Mouse (Mus musculus) lung, embryonic 14.5 days (tissue): ENCODE measurements around the gene Aff4. TPM values are rescaled to one million over a fixed set of nuclear protein-coding genes. Genes with fewer than 3 reads are reported as not detected.

ENCODE experiments used
- ATAC-seq: fragments of 200-750 bp; cut with Nextera tagmentation; 2 replicates; pipeline ENCODE4 v1.8.0; 2017; ENCODE audit warnings: mild to moderate bottlenecking, moderate TSS enrichment, moderate library complexity; ENCODE audit not compliant: insufficient read depth
- DNase-seq: peaks from one replicate; pipeline ENCODE4 v3.0.0-alpha.2; 2015
- H3K27ac ChIP-seq: fragments of 300-500 bp; sonication (generic); 2 replicates; pipeline ENCODE4 v1.5.1; 2014; ENCODE audit warnings: low read depth, mild to moderate bottlenecking, moderate library complexity
- H3K27me3 ChIP-seq: fragments of 300-500 bp; sonication (generic); 2 replicates; pipeline ENCODE4 v1.6.1; 2014; ENCODE audit warnings: low read length, control low read depth; ENCODE audit not compliant: insufficient read depth
- H3K36me3 ChIP-seq: fragments of 300-500 bp; sonication (generic); 2 replicates; pipeline ENCODE4 v1.6.1; 2014; ENCODE audit warnings: control low read depth; ENCODE audit not compliant: insufficient read depth
- H3K4me1 ChIP-seq: fragments of 300-500 bp; sonication (generic); 2 replicates; pipeline ENCODE4 v1.6.1; 2014; ENCODE audit warnings: antibody characterized with exemption, control low read depth; ENCODE audit not compliant: insufficient read depth
- H3K4me2 ChIP-seq: fragments of 300-500 bp; sonication (generic); 2 replicates; pipeline ENCODE4 v1.6.1; 2014; ENCODE audit warnings: mild to moderate bottlenecking
- H3K4me3 ChIP-seq: fragments of 300-500 bp; sonication (generic); 2 replicates; pipeline ENCODE4 v1.5.1; 2014; ENCODE audit warnings: low read depth, low read length
- H3K9ac ChIP-seq: fragments of 300-500 bp; sonication (generic); 2 replicates; pipeline ENCODE4 v1.6.1; 2014
- H3K9me3 ChIP-seq: fragments of 300-500 bp; sonication (generic); 2 replicates; pipeline ENCODE4 v1.6.1; 2016; ENCODE audit warnings: low read depth, low read length, control low read depth
- CTCF ChIP-seq: IDR thresholded peaks from 2 replicates; pipeline ENCODE4 v1.5.1; 2016; ENCODE audit warnings: antibody characterized with exemption, low read depth
- WGBS: fragments of 180-500 bp; shearing (Covaris S2); extraction: QIAGEN DNeasy Blood & Tissue Kit; methylation state at CpG from one replicate; pipeline ENCODE4 v1.1.7; 2014; 5-methylcytosine and 5-hydroxymethylcytosine counted together
- microRNA-seq: library from miRNA; unstranded; fragments of <30 nt; microRNA quantifications from one replicate; pipeline ENCODE4, GENCODE M21; 2016; ENCODE audit warnings: borderline number of aligned reads
- polyA plus RNA-seq: library from polyadenylated mRNA; unstranded; fragments of >200 nt; fragmentation: Nextera tagmentation; extraction: Ambion mirVana; gene quantifications from 2 replicates; pipeline ENCODE4 v1.2.1, GENCODE M21; 2014

The Aff4 gene
- polyA plus RNA-seq, 1 experiment from 2014 or later: 56.5 TPM

DNA sequence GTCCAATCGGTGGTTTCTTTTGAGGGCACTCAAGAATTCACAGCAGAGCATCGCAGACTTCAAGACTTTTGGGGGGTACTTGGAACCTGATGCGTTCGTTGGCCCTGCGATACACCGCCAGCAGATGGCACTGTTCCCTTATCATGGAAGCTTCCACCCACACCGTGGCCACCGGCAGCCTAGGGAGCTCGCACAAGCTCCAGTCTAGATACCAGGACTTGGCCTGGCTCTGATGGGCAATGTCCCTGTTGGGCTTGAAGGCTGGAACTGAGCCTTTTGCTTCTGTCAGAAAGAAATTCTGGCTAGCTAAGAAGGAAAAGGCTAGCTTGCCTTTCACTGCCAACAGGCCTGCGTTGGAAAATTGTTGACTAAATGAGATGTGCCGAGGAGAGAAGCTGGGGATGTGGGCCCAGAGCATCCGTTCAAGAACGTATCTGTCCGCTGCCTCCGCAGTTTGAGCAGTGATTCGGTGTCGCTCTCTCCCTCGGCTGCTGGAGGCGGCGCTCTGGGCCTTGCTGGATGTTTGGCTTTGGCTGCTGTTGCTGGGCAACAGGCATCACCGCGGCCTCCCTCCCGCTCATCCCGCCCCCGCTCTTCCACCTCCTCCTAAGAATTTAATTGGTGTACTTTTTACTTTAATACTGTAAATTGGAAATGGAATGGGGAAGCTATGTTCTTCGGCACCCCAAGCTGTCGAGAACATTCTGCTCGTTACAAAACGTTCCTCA lies 119.5 kb downstream of the Aff4 start, which contains the start of gene Gm9837:
Gene Gm9837 (minus strand): TSS at position 512 of the 728 bp plus-strand sequence.
- H3K4me3 ChIP-seq: peak within 1 kb of the TSS; percentile 5; the same call in 1 of the 2 replicates
- H3K9me3 ChIP-seq: no peaks in the 10 kb centered on the region
- 0 out of 2 replicates have a peak within 1 kb of the TSS, but pooled peaks have one; percentile 2 for H3K9ac ChIP-seq
- peak; percentile 96 for DNase-seq
- H3K4me1 ChIP-seq: peaks cover 4% of the 10 kb centered on the region; the same call in 1 of the 2 replicates
- no peaks in the 10 kb centered on the region for H3K36me3 ChIP-seq
- 3% methylated on average over 29 of the region's 29 CpGs for WGBS
- H3K27me3 ChIP-seq: peaks cover 53% of the 10 kb centered on the region
- TF ChIP-seq CTCF: peak; percentile 96
- ATAC-seq: peak; percentile 74
- peak within 1 kb of the TSS; percentile 50 for H3K4me2 ChIP-seq
- H3K27ac ChIP-seq: no peak within 1 kb of the TSS

Small RNAs within 50 kb of the gene (microRNA-seq; reads per million reads assigned to microRNA genes)
- not detected for gene Mir6920

Other genes with a start within 250 kb of the Aff4 start
- 105 and 109 TPM in 2 replicates for gene Hspa4, start 50.4 kb upstream of the Aff4 start, polyA plus RNA-seq
- gene Zcchc10, start 26.2 kb upstream of the Aff4 start, polyA plus RNA-seq: 24.0 and 27.7 TPM in 2 replicates
- gene Leap2, start 72.3 kb downstream of the Aff4 start, polyA plus RNA-seq: 0.53 TPM in 1 of 2 replicates, not detected in the other
- 518 and 521 TPM in 2 replicates for gene Uqcrq, start 80.0 kb downstream of the Aff4 start, polyA plus RNA-seq
- 1.7 and 2.0 TPM in 2 replicates for gene Gdf9, start 80.2 kb downstream of the Aff4 start, polyA plus RNA-seq
- not detected in 2 replicates for gene Gm10447, start 106.3 kb downstream of the Aff4 start, polyA plus RNA-seq
- gene Shroom1, start 106.4 kb downstream of the Aff4 start, polyA plus RNA-seq: 1.9 and 2.4 TPM in 2 replicates
- gene Gm9837, start 119.6 kb downstream of the Aff4 start, polyA plus RNA-seq: not detected in 2 replicates
- gene Gm9945, start 129.3 kb downstream of the Aff4 start, polyA plus RNA-seq: not detected in 2 replicates
- 0.17 and 0.18 TPM in 2 replicates for gene Sowaha, start 129.4 kb downstream of the Aff4 start, polyA plus RNA-seq
- gene Sept8, start 168.4 kb downstream of the Aff4 start, polyA plus RNA-seq: 25.3 and 25.6 TPM in 2 replicates
- 67.9 and 69.7 TPM in 2 replicates for gene Kif3a, start 216.5 kb downstream of the Aff4 start, polyA plus RNA-seq